Mouse (Mus musculus): Measurements from ENCODE around the gene Prima1. TPM values are rescaled to one million over a fixed set of nuclear protein-coding genes. Genes with fewer than 3 reads are reported as not detected.

Prima1 gene
- polyA plus RNA-seq, 1 experiment from 2014 or later: 1.2 TPM

GRCm38 (mm10) chr12:103252901-103253434 is 11.0 kb upstream of the Prima1 start:
- H3K9me3 ChIP-seq (replicated peaks): no peaks in the 10 kb centered on the region
- no peak for ATAC-seq (replicated peaks; ENCODE audit: low FRiP score)
- no peaks in the 10 kb centered on the region for H3K36me3 ChIP-seq
- H3K4me1 ChIP-seq: no peaks in the 10 kb centered on the region
- H3K4me2 ChIP-seq: no peak overlapping the region
- 93% methylated on average over 8 of the region's 8 CpGs for WGBS
- no peak overlapping the region for H3K4me3 ChIP-seq (replicated peaks)
- no peak overlapping the region for H3K9ac ChIP-seq
- H3K27me3 ChIP-seq: no peaks in the 10 kb centered on the region
- no peak overlapping the region for H3K27ac ChIP-seq

GRCm38 (mm10) chr12:103251151-103251550 is 9.2 kb upstream of the Prima1 start:
- no peaks in the 10 kb centered on the region for H3K27me3 ChIP-seq
- no peak overlapping the region for H3K4me3 ChIP-seq (replicated peaks)
- H3K9me3 ChIP-seq (replicated peaks): no peaks in the 10 kb centered on the region
- H3K9ac ChIP-seq: no peak overlapping the region
- no peak overlapping the region for H3K27ac ChIP-seq
- ATAC-seq (replicated peaks; ENCODE audit: low FRiP score): no peak
- no peaks in the 10 kb centered on the region for H3K36me3 ChIP-seq
- H3K4me2 ChIP-seq: no peak overlapping the region
- WGBS: 80% methylated on average over 5 of the region's 5 CpGs
- H3K4me1 ChIP-seq: no peaks in the 10 kb centered on the region

GRCm38 (mm10) chr12:103250333-103250732 is 8.4 kb upstream of the Prima1 start:
- no peak for ATAC-seq (replicated peaks; ENCODE audit: low FRiP score)
- Histone ChIP-seq H3K27ac (no peak overlapping the region), H3K36me3 (no peaks in the 10 kb centered on the region), H3K4me2 (no peak overlapping the region), H3K27me3 (no peaks in the 10 kb centered on the region), H3K9me3 (replicated peaks) (no peaks in the 10 kb centered on the region), H3K4me1 (no peaks in the 10 kb centered on the region), H3K9ac (no peak overlapping the region), H3K4me3 (replicated peaks) (no peak overlapping the region)
- 82% methylated on average over 6 of the region's 6 CpGs for whole genome bisulfite sequencing

GRCm38 (mm10) chr12:103243041-103243440 is 1.1 kb upstream of the Prima1 start:
- H3K4me3 ChIP-seq (replicated peaks): peak overlapping the region; percentile 72
- H3K27ac ChIP-seq: peak overlapping the region; percentile 89
- ATAC-seq (replicated peaks; ENCODE audit: low FRiP score): no peak
- H3K9me3 ChIP-seq (replicated peaks): no peaks in the 10 kb centered on the region
- H3K36me3 ChIP-seq: no peaks in the 10 kb centered on the region
- peak overlapping the region; percentile 78; the same call in 1 of the 2 replicates for H3K9ac ChIP-seq
- H3K4me2 ChIP-seq: peak overlapping the region; percentile 93
- peaks cover 27% of the 10 kb centered on the region for H3K27me3 ChIP-seq
- H3K4me1 ChIP-seq: peaks cover 24% of the 10 kb centered on the region
- 7% methylated on average over 11 of the region's 11 CpGs for WGBS

- Histone ChIP-seq H3K4me3 (replicated peaks) (peak overlapping the region; percentile 72), H3K4me2 (peak overlapping the region; percentile 93), H3K9ac (peak overlapping the region; percentile 78), H3K36me3 (no peaks in the 10 kb centered on the region), H3K27ac (peak overlapping the region; percentile 89), H3K27me3 (peaks cover 27% of the 10 kb centered on the region), H3K4me1 (peaks cover 24% of the 10 kb centered on the region), H3K9me3 (replicated peaks) (no peaks in the 10 kb centered on the region)
- ATAC-seq (replicated peaks; ENCODE audit: low FRiP score): peak; percentile 82
- WGBS: under 1% methylated on average over 34 of the region's 34 CpGs
Measured at GRCm38 (mm10) chr12:103242591-103243025, 658 bp upstream of the Prima1 start.

GRCm38 (mm10) chr12:103241311-103242082 is 453 bp downstream of the Prima1 start:
- H3K4me1 ChIP-seq: peaks cover 24% of the 10 kb centered on the region
- 13% methylated on average over 36 of the region's 36 CpGs for WGBS
- peak overlapping the region; percentile 93 for H3K4me2 ChIP-seq
- H3K9me3 ChIP-seq (replicated peaks): no peaks in the 10 kb centered on the region
- H3K27me3 ChIP-seq: peaks cover 27% of the 10 kb centered on the region
- peak overlapping the region; percentile 78 for H3K9ac ChIP-seq
- peak overlapping the region; percentile 72 for H3K4me3 ChIP-seq (replicated peaks)
- peak overlapping the region; percentile 89; the same call in 1 of the 2 replicates for H3K27ac ChIP-seq
- H3K36me3 ChIP-seq: no peaks in the 10 kb centered on the region
- ATAC-seq (replicated peaks; ENCODE audit: low FRiP score): peak; percentile 37

GRCm38 (mm10) chr12:103238924-103239460 is 3.0 kb downstream of the Prima1 start:
- H3K27ac ChIP-seq: no peak overlapping the region
- H3K4me1 ChIP-seq: peaks cover 24% of the 10 kb centered on the region
- H3K4me2 ChIP-seq: no peak overlapping the region
- H3K36me3 ChIP-seq: no peaks in the 10 kb centered on the region
- H3K9me3 ChIP-seq (replicated peaks): no peaks in the 10 kb centered on the region
- peaks cover 27% of the 10 kb centered on the region for H3K27me3 ChIP-seq
- WGBS: 37% methylated on average over 7 of the region's 7 CpGs
- no peak for ATAC-seq (replicated peaks; ENCODE audit: low FRiP score)
- H3K9ac ChIP-seq: no peak overlapping the region
- no peak overlapping the region for H3K4me3 ChIP-seq (replicated peaks)

GRCm38 (mm10) chr12:103235856-103236255 is 6.1 kb downstream of the Prima1 start:
- Histone ChIP-seq H3K36me3 (no peaks in the 10 kb centered on the region), H3K4me3 (replicated peaks) (no peak overlapping the region), H3K9me3 (replicated peaks) (no peaks in the 10 kb centered on the region), H3K4me1 (0 out of 2 replicates have a peak, but pooled peaks cover 4% of the 10 kb centered on the region), H3K27ac (no peak overlapping the region), H3K4me2 (no peak overlapping the region), H3K9ac (no peak overlapping the region), H3K27me3 (peaks cover 8% of the 10 kb centered on the region)
- 69% methylated on average over 2 of the region's 2 CpGs for WGBS
- no peak for ATAC-seq (replicated peaks; ENCODE audit: low FRiP score)

- no peak for ATAC-seq (replicated peaks; ENCODE audit: low FRiP score)
- Histone ChIP-seq H3K9me3 (replicated peaks) (no peaks in the 10 kb centered on the region), H3K36me3 (no peaks in the 10 kb centered on the region), H3K4me3 (replicated peaks) (no peak overlapping the region), H3K9ac (no peak overlapping the region), H3K4me2 (no peak overlapping the region), H3K4me1 (0 out of 2 replicates have a peak, but pooled peaks cover 4% of the 10 kb centered on the region), H3K27me3 (peaks cover 3% of the 10 kb centered on the region), H3K27ac (no peak overlapping the region)
- 78% methylated on average over 10 of the region's 10 CpGs for WGBS
Measured at GRCm38 (mm10) chr12:103235251-103235650, 6.7 kb downstream of the Prima1 start.

- Histone ChIP-seq H3K4me1 (no peaks in the 10 kb centered on the region), H3K27me3 (no peaks in the 10 kb centered on the region), H3K4me2 (no peak overlapping the region), H3K9me3 (replicated peaks) (no peaks in the 10 kb centered on the region), H3K9ac (no peak overlapping the region), H3K27ac (no peak overlapping the region), H3K4me3 (replicated peaks) (no peak overlapping the region), H3K36me3 (no peaks in the 10 kb centered on the region)
- no peak for ATAC-seq (replicated peaks; ENCODE audit: low FRiP score)
- WGBS: 85% methylated on average over 4 of the region's 4 CpGs
Measured at GRCm38 (mm10) chr12:103229058-103229457, 12.9 kb downstream of the Prima1 start.

- Histone ChIP-seq H3K9me3 (replicated peaks) (no peaks in the 10 kb centered on the region), H3K4me2 (no peak overlapping the region), H3K4me3 (replicated peaks) (no peak overlapping the region), H3K9ac (no peak overlapping the region), H3K4me1 (no peaks in the 10 kb centered on the region), H3K36me3 (no peaks in the 10 kb centered on the region), H3K27me3 (no peaks in the 10 kb centered on the region), H3K27ac (no peak overlapping the region)
- no peak for ATAC-seq (replicated peaks; ENCODE audit: low FRiP score)
- 84% methylated on average over 4 of the region's 4 CpGs for WGBS
Measured at GRCm38 (mm10) chr12:103226121-103226520, 15.8 kb downstream of the Prima1 start.

GRCm38 (mm10) chr12:103223671-103224070 is 18.3 kb downstream of the Prima1 start:
- H3K9ac ChIP-seq: no peak overlapping the region
- no peak overlapping the region for H3K27ac ChIP-seq
- WGBS: 88% methylated on average over 9 of the region's 9 CpGs
- no peak for ATAC-seq (replicated peaks; ENCODE audit: low FRiP score)
- H3K27me3 ChIP-seq: no peaks in the 10 kb centered on the region
- peaks cover 5% of the 10 kb centered on the region; the same call in 1 of the 2 replicates for H3K4me1 ChIP-seq
- no peak overlapping the region for H3K4me3 ChIP-seq (replicated peaks)
- no peak overlapping the region for H3K4me2 ChIP-seq
- H3K9me3 ChIP-seq (replicated peaks): no peaks in the 10 kb centered on the region
- H3K36me3 ChIP-seq: no peaks in the 10 kb centered on the region

All from kidney, embryonic 15.5 days (tissue).